Mouse (Mus musculus) 416B (cell line): Measurements from ENCODE around the gene Gm5431.
A peak's percentile ranks its signal among the peaks of the same experiment; 100 is the strongest.
"Not testable (repeated sequence)": the region's sequence is repeated elsewhere in the genome, so short reads cannot be mapped to it uniquely, and the experiment has no call there.

ENCODE experiments used
- DNase-seq: peaks from one replicate; pipeline ENCODE4 v3.0.0; 2011; ENCODE audit warnings: low read depth

Gene Gm5431

GRCm38 (mm10) chr11:48902021-48902420 is at the start of gene Gm5431:
Gene Gm5431 (minus strand): TSS chr11:48902214.
- no peak for DNase-seq

GRCm38 (mm10) chr11:48946090-48946489 is 44.1 kb upstream of the Gm5431 start, which contains the start of gene Psme2b:
Gene Psme2b (minus strand): TSS chr11:48946190.
- not testable (repeated sequence) for DNase-seq

- not testable (repeated sequence) for DNase-seq
Measured at GRCm38 (mm10) chr11:48939286-48939685, 37.3 kb upstream of the Gm5431 start.

- DNase-seq: not testable (repeated sequence)
Measured at GRCm38 (mm10) chr11:48935291-48935690, 33.3 kb upstream of the Gm5431 start.

GRCm38 (mm10) chr11:48933923-48934322 is 31.9 kb upstream of the Gm5431 start:
- DNase-seq: not testable (repeated sequence)

- DNase-seq: not testable (repeated sequence)
Measured at GRCm38 (mm10) chr11:48933422-48933821, 31.4 kb upstream of the Gm5431 start.

GRCm38 (mm10) chr11:48928068-48928467 is 26.1 kb upstream of the Gm5431 start:
- not testable (repeated sequence) for DNase-seq

GRCm38 (mm10) chr11:48926437-48926836 is 24.4 kb upstream of the Gm5431 start:
- DNase-seq: not testable (repeated sequence)

GRCm38 (mm10) chr11:48923818-48924217 is 21.8 kb upstream of the Gm5431 start:
- not testable (repeated sequence) for DNase-seq

- no peak for DNase-seq
Measured at GRCm38 (mm10) chr11:48918380-48918779, 16.4 kb upstream of the Gm5431 start.

GRCm38 (mm10) chr11:48913611-48914010 is 11.6 kb upstream of the Gm5431 start:
- no peak for DNase-seq

- peak; percentile 67 for DNase-seq
Measured at GRCm38 (mm10) chr11:48908459-48908858, 6.4 kb upstream of the Gm5431 start.

GRCm38 (mm10) chr11:48901567-48901930 is 465 bp downstream of the Gm5431 start:
- DNase-seq: not testable (repeated sequence)

- DNase-seq: not testable (repeated sequence)
Measured at GRCm38 (mm10) chr11:48900654-48901566, 1.1 kb downstream of the Gm5431 start.

- peak; percentile 21 for DNase-seq
Measured at GRCm38 (mm10) chr11:48898812-48899431, 3.1 kb downstream of the Gm5431 start.

GRCm38 (mm10) chr11:48876680-48877079 is 25.3 kb downstream of the Gm5431 start:
- no peak for DNase-seq

GRCm38 (mm10) chr11:48875343-48875837 is 26.6 kb downstream of the Gm5431 start:
- DNase-seq: not testable (repeated sequence)

- DNase-seq: peak; percentile 83
Measured at GRCm38 (mm10) chr11:48874465-48874864, 27.5 kb downstream of the Gm5431 start.

- no peak for DNase-seq
Measured at GRCm38 (mm10) chr11:48873591-48874290, 28.3 kb downstream of the Gm5431 start.

GRCm38 (mm10) chr11:48872695-48873300 is 29.2 kb downstream of the Gm5431 start:
- DNase-seq: no peak

- peak; percentile 93 for DNase-seq
Measured at GRCm38 (mm10) chr11:48871817-48872541, 30.0 kb downstream of the Gm5431 start.
